Mouse (Mus musculus): Measurements from ENCODE around the gene Serpinf1. TPM values are rescaled to one million over a fixed set of nuclear protein-coding genes. Genes with fewer than 3 reads are reported as not detected.

Serpinf1 gene
- total and polyA plus RNA-seq, 2 experiments from 2014 or later, result 34.3 to 92.0 TPM

DNA sequence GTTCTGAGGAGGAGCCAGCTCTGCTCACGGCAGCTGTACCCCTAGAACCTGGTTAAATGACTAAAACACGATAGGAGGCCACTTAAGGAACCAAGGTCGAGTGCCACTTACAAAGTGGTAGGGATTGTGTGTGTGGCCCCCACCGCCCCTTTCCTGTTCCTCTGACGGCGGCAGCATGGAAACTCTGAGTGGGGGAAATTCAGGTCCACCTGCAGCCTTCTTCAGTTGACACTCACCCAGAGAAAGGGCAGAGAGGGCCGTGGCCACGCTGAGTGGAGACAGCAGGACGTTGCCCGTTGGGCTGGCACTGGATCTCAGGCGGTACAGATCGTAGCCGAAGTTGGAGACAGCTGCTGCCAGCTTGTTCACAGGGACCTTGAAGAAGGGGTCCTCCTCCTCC lies 6.5 kb downstream of the Serpinf1 start:
- Histone ChIP-seq H3K27me3 (ENCODE audit: insufficient read depth, low read length) (no peaks in the 10 kb centered on the region), H3K4me1 (ENCODE audit: insufficient read depth, low read length) (no peaks in the 10 kb centered on the region), H3K9me3 (ENCODE audit: low read length) (no peaks in the 10 kb centered on the region), H3K36me3 (ENCODE audit: insufficient read depth, low read length) (no peaks in the 10 kb centered on the region), H3K4me3 (ENCODE audit: low read depth, low read length) (no peak overlapping the region), H3K9ac (replicated peaks; ENCODE audit: low read length, poor library complexity, severe bottlenecking) (no peak overlapping the region), H3K27ac (ENCODE audit: low read depth, low read length) (no peak overlapping the region), H3K4me2 (ENCODE audit: low read depth, low read length, poor library complexity, severe bottlenecking) (no peak overlapping the region)
- no peak for TF ChIP-seq CTCF (IDR thresholded peaks at IDR 0.05)
- DNase-seq (ENCODE audit: low spot score), result no peak
- WGBS, result 90% methylated on average over 13 of the region's 13 CpGs
- no peak for ATAC-seq (ENCODE audit: low FRiP score)

DNA sequence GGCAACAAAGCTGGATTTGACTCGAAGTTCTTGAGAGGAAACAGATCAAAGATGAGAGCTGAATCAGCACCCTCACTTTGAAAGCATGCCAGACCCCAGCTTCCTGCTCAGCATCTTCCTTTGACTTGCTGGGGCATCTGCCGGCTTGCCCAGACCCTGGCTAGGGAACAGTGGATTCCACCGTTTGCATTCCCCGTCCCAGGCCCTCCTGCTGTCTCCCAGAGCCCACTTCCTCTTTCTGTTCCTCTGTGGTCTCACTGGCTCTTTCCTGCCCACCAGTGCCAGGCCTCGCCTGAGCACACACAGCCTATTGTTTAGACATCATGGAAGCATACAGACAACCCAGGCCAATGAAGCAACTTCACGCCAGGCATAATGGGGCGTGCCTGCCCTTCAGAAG lies 7.4 kb downstream of the Serpinf1 start:
- DNase-seq (ENCODE audit: low spot score) (no peak), ATAC-seq (ENCODE audit: low FRiP score) (no peak)
- no peak overlapping the region for H3K4me3 ChIP-seq (ENCODE audit: low read depth, low read length)
- no peaks in the 10 kb centered on the region for H3K9me3 ChIP-seq (ENCODE audit: low read length)
- H3K36me3 ChIP-seq (ENCODE audit: insufficient read depth, low read length), result no peaks in the 10 kb centered on the region
- no peak overlapping the region for H3K4me2 ChIP-seq (ENCODE audit: low read depth, low read length, poor library complexity, severe bottlenecking)
- no peak overlapping the region for H3K9ac ChIP-seq (replicated peaks; ENCODE audit: low read length, poor library complexity, severe bottlenecking)
- H3K4me1 ChIP-seq (ENCODE audit: insufficient read depth, low read length), result no peaks in the 10 kb centered on the region
- H3K27me3 ChIP-seq (ENCODE audit: insufficient read depth, low read length), result no peaks in the 10 kb centered on the region
- WGBS, result 55% methylated on average over 7 of the region's 7 CpGs
- no peak overlapping the region for H3K27ac ChIP-seq (ENCODE audit: low read depth, low read length)
- TF ChIP-seq CTCF (IDR thresholded peaks at IDR 0.05), result no peak

DNA sequence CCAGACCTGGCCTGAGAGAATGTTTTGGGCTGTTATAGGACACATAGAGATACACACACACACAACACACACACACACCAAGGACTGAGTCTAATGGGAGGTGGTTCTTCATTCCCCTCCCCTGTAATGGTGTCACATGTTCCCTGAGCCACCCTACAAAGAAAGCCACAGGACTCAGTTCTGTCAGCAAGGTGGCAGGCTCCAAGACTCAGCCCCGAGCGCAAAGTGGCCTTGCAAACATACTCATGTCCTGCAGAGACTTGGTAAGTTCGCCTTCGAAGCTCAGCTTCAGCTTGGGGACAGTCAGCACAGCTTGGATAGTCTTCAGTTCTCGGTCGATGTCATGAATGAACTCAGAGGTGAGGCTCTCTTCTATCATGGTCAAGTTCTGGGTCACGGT lies 11.9 kb downstream of the Serpinf1 start:
- DNase-seq (ENCODE audit: low spot score) (no peak), ATAC-seq (ENCODE audit: low FRiP score) (no peak)
- Histone ChIP-seq H3K9me3 (ENCODE audit: low read length) (no peaks in the 10 kb centered on the region), H3K4me1 (ENCODE audit: insufficient read depth, low read length) (no peaks in the 10 kb centered on the region), H3K27me3 (ENCODE audit: insufficient read depth, low read length) (no peaks in the 10 kb centered on the region), H3K4me2 (ENCODE audit: low read depth, low read length, poor library complexity, severe bottlenecking) (no peak overlapping the region), H3K9ac (replicated peaks; ENCODE audit: low read length, poor library complexity, severe bottlenecking) (no peak overlapping the region), H3K4me3 (ENCODE audit: low read depth, low read length) (no peak overlapping the region), H3K27ac (ENCODE audit: low read depth, low read length) (no peak overlapping the region), H3K36me3 (ENCODE audit: insufficient read depth, low read length) (no peaks in the 10 kb centered on the region)
- 92% methylated on average over 7 of the region's 7 CpGs for WGBS
- no peak for TF ChIP-seq CTCF (IDR thresholded peaks at IDR 0.05)

DNA sequence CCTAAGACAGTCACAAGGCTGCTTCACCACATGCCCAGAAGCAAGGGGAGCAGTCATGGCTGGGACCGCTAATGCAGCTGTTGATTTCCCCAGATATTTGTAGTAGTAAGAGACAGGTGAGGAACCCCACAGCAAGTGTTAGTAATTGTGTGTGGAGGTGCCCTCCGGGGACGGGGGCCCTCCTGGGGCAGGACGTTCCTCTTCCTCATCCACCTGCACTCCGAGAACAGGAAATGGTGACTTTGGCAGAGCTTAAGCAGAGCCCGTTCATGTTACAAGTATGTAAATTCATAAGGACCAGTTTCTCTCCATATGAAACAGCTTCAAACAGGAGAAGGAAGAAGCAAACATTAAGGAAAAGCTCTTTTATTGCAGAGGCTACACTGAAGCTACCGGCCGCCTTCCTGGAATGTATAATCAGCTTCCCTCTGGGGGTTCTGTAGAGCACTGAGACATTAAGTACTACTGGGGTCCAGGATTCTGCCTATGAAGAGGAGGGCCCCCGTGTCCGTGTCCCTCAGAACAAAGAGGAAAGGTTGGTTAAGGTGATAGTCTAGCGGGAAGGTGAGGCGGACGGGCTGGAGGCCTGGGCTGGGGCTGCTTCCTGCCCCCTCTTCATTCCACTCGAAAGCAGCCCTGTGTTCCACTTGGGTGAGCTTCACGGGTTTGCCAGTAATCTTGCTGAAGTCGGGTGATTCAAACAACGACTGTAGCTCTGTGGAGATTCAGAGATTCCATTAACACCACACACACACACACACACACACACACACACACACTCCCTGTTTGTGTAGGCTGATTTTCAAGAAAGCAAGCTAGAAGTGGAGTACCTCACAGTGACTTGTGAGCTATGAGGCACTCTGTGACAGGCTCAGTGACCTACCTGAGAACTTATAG lies 12.6 kb downstream of the Serpinf1 start:
- no peaks in the 10 kb centered on the region for H3K4me1 ChIP-seq (ENCODE audit: insufficient read depth, low read length)
- H3K36me3 ChIP-seq (ENCODE audit: insufficient read depth, low read length), result no peaks in the 10 kb centered on the region
- H3K27ac ChIP-seq (ENCODE audit: low read depth, low read length), result no peak overlapping the region
- TF ChIP-seq CTCF (IDR thresholded peaks at IDR 0.05), result no peak
- H3K4me3 ChIP-seq (ENCODE audit: low read depth, low read length), result no peak overlapping the region
- no peak overlapping the region for H3K9ac ChIP-seq (replicated peaks; ENCODE audit: low read length, poor library complexity, severe bottlenecking)
- H3K9me3 ChIP-seq (ENCODE audit: low read length), result no peaks in the 10 kb centered on the region
- ATAC-seq (ENCODE audit: low FRiP score) (no peak), DNase-seq (ENCODE audit: low spot score) (no peak)
- H3K27me3 ChIP-seq (ENCODE audit: insufficient read depth, low read length), result no peaks in the 10 kb centered on the region
- WGBS, result 69% methylated on average over 17 of the region's 17 CpGs
- H3K4me2 ChIP-seq (ENCODE audit: low read depth, low read length, poor library complexity, severe bottlenecking), result no peak overlapping the region

DNA sequence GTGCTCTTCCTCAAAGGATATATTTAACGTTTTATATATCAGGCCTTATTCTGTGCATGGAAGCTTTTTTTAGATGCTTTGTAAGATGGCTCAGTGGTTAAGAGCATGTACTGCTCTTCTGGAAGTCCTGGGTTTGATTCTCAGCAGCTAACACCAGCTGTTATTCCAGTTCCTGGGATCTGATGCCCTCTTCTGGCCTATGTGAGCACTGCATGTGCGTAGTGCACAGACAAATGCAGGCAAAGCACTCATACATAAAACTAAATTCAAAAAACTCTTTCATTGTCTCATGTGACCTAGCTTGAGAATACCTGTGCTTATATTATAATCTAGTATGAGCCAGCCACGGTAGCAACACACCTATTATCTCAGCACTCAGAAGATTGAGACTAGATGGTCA lies 15.6 kb downstream of the Serpinf1 start:
- 36% methylated on average over 3 of the region's 3 CpGs for WGBS
- no peak for ATAC-seq (ENCODE audit: low FRiP score)
- H3K36me3 ChIP-seq (ENCODE audit: insufficient read depth, low read length), result no peaks in the 10 kb centered on the region

DNA sequence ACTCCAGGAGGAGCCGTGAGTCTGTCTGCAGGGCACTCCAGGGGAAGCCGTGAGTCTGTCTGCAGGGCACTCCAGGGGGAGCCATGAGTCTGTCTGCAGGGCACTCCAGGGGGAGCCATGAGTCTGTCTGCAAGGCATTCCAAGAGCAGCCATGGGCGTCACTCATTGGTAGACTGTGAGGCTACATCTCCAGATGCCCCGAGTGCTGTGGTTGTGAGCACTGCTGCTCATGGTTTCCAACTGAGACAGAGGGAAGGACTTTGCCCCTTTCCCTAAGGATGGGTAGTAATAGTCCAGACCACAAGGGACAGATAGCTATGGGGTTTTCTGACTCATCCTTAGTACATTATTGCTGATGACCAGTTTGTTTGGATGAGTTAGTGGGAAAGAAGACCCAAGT lies 16.4 kb downstream of the Serpinf1 start:
- no peak for TF ChIP-seq CTCF (IDR thresholded peaks at IDR 0.05)
- ATAC-seq (ENCODE audit: low FRiP score), result no peak
- H3K36me3 ChIP-seq (ENCODE audit: insufficient read depth, low read length), result no peaks in the 10 kb centered on the region

More for the DNA sequence above, 15.6 kb downstream of the Serpinf1 start:
- no peak for DNase-seq (ENCODE audit: low spot score)
- H3K4me1 ChIP-seq (ENCODE audit: insufficient read depth, low read length), result no peaks in the 10 kb centered on the region
- no peaks in the 10 kb centered on the region for H3K9me3 ChIP-seq (ENCODE audit: low read length)
- H3K9ac ChIP-seq (replicated peaks; ENCODE audit: low read length, poor library complexity, severe bottlenecking), result no peak overlapping the region
- TF ChIP-seq CTCF (IDR thresholded peaks at IDR 0.05), result peak; percentile 62
- no peak overlapping the region for H3K4me2 ChIP-seq (ENCODE audit: low read depth, low read length, poor library complexity, severe bottlenecking)
- no peak overlapping the region for H3K27ac ChIP-seq (ENCODE audit: low read depth, low read length)
- no peak overlapping the region for H3K4me3 ChIP-seq (ENCODE audit: low read depth, low read length)
- H3K27me3 ChIP-seq (ENCODE audit: insufficient read depth, low read length), result no peaks in the 10 kb centered on the region

More for the DNA sequence above, 16.4 kb downstream of the Serpinf1 start:
- Histone ChIP-seq H3K9me3 (ENCODE audit: low read length) (no peaks in the 10 kb centered on the region), H3K27ac (ENCODE audit: low read depth, low read length) (no peak overlapping the region), H3K4me1 (ENCODE audit: insufficient read depth, low read length) (no peaks in the 10 kb centered on the region), H3K27me3 (ENCODE audit: insufficient read depth, low read length) (no peaks in the 10 kb centered on the region), H3K4me2 (ENCODE audit: low read depth, low read length, poor library complexity, severe bottlenecking) (no peak overlapping the region), H3K4me3 (ENCODE audit: low read depth, low read length) (no peak overlapping the region), H3K9ac (replicated peaks; ENCODE audit: low read length, poor library complexity, severe bottlenecking) (no peak overlapping the region)
- no peak for DNase-seq (ENCODE audit: low spot score)
- WGBS, result 82% methylated on average over 4 of the region's 4 CpGs
